Mouse (Mus musculus) thymus, postnatal 10 days (tissue): ENCODE data around the gene Kif19a.

Experiments
- DNase-seq, 2 experiments: peaks; one replicate each; pipeline ENCODE4 v3.0.0; 2021; ENCODE audit warnings: low spot score in 2 of 2

The Kif19a gene

DNA sequence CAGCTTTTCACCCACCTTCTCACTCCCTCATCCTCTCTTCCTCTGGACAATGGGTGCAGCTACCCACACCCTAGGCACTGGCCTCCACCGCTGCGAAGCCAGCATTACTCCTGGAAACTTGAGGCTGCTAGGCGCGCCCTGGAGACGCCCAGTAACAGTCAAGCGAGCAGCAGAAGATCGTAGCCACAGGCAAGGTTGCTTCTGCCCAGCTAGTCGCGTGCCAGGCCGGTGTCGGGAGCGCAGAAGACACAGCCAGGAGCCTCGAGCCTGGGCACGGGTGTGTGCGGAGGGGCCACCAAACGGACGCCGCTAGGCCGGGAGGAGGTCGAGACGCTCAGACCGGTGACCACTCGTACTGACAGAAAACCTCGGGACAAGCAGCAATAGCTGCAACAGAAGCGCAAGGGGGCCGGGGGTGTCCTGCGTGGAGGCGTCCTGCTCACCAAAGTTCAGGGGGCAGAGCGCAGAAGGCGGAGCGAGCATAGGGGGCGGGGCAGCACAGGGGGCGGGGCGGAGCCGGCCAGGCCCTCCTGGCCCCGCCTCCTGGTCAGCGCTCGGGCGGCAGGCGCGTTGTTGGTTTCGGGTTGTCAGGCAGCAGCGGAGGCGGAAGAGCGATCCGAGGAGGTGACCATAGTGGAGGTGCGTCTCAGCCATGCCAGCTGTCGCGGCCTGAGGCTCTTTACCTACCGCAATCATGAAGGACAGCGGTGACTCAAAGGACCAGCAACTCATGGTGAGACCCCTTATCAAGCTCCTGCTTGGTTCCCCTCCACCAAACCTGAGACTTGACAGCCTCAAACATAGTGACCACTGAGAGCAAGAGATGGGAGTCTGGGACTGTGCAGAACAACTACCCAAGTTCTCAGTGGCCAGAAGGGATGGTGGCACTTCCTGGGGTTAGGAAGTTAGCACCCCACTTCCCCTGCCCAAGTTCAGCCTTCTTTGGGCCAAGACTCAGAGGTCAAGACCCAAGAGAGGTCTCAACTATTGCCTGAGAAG, at the start of gene Kif19a:
Gene Kif19a (plus strand): TSS at position 569 of the 999 bp plus-strand sequence.
- peak in 1 of 2 experiments; percentile 9 for DNase-seq

DNA sequence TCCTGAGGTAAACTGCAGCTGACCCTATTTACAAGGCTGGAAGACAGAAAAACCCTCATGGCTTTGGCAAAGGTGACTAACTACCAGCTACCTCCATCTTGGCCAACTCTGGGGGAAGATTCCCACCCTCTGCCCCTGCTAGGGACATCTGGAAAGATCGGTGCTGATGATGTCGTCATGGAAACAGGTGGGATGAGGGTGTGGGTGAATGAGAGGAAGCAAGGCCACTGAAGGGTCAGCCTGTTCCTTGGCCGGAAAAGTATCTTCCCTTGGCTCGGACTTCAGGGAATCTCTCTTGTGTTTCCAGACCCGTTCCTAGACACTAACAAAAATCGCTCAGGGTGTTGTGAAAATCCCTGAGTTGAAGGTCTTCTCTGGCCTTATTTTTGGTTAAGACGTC, 49.7 kb upstream of the Kif19a start:
- no peak for DNase-seq

DNA sequence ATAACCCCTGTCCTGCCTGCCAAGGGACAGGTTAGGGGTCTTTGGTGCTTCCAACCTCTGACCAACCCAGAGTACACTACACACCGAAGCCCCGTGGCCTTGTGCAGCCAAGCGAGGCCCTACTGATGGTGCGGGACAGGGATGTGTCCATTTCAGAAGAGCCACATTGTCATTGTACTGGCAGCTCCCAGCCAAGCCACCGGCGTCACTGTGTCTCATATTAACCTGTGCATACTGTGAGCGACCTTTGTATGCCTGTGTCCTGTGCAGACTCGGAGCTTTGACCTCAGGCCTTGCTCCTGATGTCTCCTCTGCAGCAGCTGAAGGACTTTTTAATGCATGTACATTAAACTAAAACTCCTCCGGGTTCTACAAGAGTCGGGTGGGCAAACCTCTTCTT, 44.7 kb upstream of the Kif19a start:
- no peak for DNase-seq

DNA sequence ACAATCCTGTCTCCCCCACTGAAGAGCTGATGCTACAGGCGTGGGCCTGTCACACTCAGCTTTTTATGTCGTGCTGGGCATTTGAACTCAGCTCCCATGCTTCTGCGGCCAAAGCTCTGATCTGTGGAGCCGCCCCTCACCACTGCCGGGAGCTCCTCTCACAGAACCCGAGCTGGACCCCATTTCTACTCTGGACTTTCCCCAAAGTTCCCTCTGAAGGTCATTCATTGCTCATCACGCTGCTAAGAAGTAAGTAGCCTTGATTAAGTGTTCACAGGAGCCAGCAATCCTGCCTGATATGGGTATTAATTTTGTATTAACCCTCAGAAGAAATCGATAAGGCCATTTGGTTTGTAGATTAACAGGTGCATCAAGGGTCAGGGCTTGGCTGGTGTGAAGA, 42.8 kb upstream of the Kif19a start:
- no peak for DNase-seq

DNA sequence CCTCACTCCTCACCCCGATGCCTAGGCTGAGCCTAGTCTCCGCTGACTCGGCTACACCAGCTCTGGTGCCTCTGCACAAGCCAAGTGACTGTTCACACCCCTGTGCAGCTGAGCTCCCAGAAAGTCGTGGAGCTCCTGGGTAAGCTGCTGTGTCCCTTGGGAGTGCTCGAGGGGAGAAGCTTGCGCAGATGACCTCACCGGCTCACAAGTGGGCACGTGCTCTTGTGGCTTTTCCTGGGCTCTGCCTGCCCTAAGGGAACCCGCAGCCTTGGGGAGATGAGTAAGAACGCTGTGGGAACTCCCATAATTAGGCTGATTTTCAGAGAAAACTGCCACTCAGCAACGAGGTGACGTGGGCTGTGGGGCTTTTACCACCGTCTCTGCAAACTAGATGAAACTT, 42.2 kb upstream of the Kif19a start:
- no peak for DNase-seq

DNA sequence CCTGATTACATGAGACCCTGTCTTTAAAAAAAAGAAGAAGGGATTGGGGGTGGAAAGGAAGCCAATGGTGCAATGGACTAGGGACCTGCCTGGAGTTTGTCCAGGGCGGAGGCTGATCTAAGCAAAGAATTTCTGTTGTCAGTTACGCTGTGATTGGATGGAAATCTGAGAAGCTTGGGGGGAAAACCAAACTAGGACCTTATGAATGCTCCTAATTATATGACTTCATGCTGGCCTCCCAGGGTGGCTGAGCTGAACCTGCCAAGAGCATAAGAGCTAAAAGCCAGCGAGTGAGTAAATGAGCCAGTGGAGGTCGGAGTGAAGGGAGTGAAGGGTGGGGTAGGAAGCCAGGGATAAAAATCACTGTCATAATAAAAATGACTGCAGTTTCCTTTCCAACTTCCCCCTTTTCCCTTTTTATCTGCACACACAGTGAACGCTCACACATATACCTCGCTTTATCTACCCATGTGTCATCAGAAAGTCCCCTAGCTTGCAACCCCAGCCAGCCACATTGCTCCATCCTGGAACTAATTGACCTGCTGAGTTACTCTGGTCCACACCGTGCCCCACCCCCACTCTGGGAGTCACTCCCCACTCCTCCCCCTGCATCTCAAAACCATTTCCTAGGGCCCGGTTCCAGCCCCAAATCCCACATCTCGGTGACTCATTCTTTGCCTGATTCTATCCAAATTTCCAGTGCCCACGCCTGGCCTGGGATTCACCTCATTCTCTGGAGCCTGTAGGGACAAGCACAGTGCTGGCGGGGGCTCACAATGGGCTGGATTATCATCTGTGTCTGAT, 40.2 kb upstream of the Kif19a start:
- no peak for DNase-seq

DNA sequence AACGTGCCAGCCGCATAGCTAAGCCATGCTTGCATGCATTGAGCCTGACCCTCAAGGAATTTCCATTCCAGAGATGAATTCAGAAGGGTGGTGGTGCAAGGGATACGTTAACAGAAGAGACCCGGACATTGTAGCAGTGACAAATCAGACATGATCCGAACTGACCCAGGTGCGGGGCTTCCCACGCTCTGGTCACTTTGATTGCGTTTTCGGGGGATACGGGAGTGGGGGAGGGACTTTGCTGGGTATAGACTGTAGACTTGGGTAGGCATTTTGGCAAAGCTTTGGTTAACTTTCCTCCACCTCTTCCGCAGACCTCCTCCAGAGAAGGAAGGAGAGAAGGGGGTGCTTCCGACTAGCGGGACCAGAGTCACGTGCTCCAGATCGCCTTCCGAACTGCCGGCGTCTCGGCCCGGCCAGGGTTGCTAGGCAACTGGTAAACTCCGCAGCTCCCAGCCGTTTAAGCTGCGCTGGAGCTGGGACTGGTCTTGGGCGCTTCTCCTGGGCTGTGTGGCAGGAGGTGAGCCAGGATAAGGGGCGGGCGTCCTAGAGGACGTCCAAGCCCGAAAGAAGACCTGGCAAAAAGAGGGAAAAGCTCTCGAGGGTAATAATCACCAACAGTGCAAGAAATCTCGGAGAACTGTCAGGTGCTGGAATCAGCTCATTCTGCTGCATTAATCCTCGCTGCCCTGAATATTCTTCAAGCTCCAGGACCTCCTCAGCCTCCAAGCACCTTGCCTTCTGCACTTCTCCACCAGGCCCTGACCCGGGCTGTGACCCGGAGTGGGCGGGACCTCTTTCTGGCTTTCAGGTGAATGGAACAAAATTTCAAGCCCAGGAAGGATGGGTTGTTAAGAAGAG, 38.0 kb upstream of the Kif19a start, which contains the start of gene Dnaic2:
Gene Dnaic2 (plus strand): TSS at position 444 of the 861 bp plus-strand sequence.
- DNase-seq: no peak

DNA sequence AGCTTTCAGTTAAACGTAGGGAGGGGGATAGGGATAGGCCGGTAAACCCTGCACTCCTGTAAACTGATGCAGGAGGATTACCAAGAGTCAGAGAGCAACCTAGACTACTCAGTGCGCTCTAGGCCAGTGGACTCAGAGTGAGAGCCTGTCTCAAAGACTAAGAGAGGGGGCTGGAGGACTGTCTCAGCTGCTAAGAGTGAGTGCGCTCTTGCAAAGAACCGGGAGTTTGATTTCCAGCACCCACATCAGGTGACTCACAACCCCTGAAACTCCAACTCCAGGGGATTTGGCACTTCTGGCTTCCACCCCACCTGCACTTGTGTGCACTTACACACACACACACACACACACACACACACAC, 37.4 kb upstream of the Kif19a start:
- DNase-seq: no peak

DNA sequence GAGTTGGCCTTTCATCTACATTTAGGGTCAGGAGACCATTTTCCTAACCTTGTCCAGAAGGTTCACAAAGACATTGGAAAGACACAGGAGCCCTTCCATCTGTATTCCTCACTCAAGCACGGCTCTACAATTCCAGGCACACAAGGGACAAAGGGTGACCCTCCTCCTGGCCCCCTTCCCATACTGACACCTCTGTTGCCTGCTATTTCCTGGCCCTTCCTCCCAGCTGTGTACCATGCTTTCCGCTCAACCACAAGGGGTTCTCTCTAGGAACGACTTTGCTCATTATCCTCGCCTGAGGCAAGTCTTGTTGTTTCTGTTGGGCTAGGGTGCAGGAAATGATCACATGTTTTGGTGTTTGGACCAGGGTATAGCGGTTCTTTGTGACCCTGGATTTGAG, 36.9 kb upstream of the Kif19a start:
- no peak for DNase-seq

DNA sequence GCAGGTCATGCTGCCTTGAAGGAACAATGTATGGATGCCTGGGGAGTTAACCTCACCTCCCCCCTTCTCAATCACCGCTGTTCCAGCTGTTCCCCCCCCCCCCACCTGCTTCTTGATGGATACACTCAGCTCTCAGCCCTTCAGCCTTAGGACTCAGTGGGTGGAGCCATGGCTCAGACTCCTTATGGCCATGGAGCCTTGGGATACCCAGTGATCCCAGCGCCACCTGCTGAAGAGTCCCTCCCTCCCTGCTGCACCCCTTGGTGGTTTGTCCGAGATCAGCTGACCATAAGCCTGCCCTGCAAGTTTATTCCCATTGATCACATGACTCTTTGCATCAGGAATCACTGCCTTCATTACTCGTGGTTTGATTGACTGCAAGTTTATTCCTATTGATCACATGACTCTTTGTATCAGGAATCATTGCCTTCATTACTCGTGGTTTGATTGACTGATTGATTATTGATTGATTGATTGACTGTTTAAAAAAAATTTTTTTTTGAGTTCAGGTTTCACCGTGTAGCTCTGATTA, 35.3 kb upstream of the Kif19a start:
- DNase-seq: no peak

DNA sequence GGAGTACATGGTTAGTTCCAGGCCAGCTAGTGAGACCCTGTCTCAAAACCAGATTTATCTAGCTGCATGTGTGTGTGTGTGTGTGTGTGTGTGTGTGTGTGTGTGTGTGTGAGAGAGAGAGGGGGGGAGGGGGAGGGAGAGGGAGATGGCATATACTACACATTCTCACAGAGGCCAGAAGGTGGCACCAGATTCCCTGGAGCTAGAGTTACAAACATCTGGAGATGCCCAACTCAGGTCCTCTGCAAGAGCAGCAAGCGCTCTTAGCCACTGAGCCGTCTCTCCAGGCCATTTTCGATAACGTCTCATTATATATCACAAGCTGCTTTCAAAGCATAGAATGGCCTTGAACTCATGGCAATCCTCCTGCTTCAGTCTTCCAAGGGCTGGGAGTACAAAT, 33.5 kb upstream of the Kif19a start:
- DNase-seq: no peak

DNA sequence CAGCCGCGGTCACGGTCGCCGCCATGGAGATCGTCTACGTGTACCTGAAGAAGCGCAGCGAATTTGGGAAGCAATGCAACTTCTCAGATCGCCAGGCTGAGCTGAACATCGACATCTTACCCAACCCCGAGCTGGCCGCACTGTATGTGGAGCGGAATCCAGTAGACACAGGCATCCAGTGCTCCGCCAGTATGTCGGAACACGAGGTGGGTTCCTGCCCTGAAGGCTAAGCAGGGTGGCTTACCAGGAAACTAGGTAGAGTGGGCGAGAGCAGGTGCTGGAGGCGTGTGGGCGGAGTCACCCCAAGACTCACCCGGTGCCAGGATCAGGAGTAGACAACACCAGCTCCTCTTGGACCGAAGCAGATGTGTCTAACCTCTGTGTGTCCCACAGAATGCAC, 32.3 kb upstream of the Kif19a start:
- DNase-seq: no peak

DNA sequence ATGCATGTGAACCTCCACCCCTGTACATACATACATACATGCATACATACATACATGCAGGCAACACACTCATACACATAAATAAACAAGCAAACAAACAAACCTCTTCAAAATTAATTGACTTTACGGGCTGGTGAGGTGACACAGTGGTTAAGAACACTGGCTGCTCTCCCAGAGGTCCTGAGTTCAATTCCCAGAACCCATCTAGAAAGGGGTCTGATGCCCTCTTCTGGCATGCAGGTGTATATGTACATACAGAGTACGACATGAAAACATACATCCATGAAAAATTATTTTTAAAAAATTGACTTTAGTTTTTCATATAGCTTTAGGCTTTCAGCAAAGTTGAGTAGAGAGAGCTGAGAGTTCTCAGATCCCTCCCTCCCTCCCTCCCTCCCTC, 29.1 kb upstream of the Kif19a start:
- no peak for DNase-seq

DNA sequence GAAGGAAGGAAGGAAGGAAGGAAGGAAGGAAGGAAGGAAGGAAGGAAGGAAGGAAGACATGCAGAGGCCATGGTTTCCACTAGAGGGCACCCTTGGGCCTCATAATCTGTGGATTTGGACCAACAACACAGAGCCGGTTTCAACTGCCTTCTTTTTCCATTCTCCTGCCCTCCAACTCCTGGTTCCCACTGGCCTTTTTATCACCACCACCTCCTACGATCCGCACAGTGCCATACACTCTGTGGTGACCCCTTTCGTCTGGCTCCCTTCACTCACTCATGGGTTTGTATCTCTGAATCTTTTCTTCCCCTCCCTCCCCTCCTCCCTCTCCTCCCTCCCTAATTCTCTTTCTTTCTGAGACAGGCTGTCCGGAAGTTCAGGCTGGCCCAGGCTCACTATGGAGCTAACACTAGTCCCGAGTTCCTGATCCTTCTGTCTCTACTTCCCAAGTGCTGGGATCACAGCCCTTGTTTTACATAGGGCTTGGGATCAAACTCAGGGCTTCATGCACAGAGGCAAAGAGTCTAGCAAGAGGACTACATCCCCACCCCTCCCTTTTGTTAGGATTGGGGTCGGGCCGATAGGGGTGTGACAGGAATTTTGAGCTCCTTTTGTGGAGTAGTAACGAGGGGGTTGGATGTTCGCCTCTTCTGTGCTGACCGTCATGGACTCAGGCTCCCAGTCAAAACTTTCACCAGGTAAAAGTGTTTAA, 28.1 kb upstream of the Kif19a start:
- peak in 1 of 2 experiments; percentile 20 for DNase-seq

DNA sequence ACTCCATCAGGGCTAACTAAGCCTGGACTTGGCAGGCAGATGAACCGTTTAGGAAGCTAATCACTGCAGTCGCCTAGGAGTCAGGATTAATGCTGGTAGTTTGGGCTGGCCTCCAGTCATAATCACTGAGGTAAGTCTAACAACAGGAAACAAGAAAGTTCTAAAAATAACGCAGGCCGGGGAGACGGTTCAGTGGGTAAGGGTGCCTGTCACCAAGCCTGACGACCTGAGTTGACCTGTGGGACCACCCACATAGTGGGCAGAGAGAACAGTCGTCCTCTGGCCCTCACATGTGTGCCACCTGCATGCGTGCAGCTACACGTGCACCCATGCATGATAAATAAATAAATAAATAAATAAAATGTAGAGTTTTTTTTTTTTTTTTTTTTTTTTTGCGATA, 24.6 kb upstream of the Kif19a start:
- DNase-seq: no peak

DNA sequence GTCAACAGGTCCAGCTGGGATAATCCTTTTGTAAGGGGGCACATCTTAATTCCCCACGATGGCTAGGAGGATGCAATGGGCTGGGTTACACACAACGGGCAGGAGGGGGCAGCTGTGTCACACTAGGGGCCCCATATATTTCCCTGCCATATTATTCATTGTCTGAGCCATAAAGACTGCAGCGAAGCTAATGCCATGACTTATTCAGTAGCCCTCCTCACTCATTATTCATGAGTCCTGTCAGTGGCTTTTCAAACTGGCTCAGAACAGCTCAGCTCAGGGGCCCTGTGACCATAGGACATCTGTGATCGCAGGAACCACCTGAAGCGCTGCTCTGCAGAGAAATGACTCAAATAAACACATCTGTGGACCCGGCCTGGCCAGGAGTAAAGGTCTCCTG, 23.7 kb upstream of the Kif19a start:
- no peak for DNase-seq

DNA sequence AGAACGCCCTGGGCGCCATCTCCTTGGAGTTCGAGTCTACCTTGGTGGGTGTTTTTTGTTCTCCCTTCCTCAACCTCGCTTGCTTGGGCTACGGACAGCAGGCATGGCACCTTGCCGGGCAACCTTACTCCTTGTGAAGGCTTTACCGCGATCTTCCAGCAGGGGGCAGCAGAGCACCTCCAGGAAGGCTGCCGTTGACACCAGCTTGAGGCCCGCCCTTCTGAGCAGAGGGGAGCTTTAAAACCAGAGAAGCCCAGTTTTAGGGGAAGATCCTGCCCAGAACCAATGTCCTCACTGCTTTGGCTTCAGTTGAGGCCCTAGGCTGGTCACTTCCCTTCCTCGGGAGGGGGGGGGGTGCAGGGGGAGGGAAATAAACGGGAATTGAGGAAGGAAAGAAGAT, 20.1 kb upstream of the Kif19a start:
- DNase-seq: peak; percentile 59 to 91

DNA sequence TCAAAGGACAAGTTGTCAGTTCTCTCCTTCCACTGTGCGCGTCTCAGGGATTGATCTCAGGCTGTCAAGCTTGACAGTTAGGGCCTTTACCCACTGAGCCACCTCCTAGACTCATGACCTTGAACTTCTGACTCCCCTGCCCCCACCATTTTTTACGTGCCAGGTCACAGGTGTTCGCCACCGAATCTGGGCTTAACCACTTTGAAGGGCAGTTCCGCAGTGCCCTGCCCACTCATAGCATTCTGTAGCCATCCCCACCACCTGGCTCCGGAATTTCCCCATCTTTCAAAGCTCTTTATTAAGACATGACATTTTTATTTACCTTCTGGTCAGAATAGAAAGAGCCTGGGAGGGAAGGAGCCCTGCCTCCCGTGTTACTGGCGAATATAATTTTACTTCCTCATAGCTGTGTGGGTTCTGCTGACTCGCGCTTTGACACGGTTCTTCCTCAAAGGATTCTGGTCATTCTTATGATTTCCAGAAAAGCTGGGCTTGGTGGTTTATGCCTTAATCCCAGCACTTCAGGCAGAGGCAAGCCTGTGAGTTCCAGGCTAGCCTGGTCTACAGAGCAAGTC, 17.5 kb upstream of the Kif19a start:
- no peak for DNase-seq

DNA sequence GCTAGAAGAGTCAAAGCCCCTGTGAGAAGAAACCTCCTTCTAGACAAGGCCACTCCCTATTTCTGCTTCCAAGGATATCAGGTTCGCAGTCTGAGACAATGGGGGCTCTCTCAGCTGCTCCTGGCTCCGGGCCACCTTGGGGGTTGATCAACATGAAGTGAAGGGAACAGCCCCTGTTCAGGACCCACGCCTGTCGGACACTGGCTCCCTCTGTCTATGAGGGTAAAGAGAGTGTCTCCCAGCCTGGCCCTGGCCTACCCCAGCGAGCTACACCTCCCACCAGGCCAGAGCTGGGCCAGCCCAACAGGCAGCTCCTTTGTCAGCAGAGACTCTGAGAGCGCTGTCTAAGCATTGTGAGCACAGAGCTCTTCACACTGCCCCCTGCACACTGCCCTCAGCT, 4.7 kb downstream of the Kif19a start:
- no peak for DNase-seq

DNA sequence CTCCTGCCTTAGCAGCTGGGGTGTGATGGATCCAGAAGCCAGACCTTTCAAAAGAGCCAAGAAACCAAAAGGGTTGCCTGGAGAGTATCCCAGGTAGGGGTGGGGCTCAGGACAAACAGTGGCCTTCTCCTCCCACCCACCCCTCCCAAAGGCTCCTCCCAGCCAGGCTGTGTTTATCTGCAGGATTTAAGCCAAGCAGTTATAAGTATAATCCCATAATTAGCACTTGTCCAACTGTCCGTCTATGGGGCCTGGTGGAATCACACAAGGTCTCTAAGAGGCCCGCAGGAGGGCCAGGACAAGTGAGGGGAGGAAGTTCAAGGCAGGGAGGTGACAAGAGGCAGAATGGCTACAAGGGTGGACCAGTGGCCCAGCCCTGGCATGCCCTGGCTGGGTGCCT, 6.7 kb downstream of the Kif19a start:
- no peak for DNase-seq

DNA sequence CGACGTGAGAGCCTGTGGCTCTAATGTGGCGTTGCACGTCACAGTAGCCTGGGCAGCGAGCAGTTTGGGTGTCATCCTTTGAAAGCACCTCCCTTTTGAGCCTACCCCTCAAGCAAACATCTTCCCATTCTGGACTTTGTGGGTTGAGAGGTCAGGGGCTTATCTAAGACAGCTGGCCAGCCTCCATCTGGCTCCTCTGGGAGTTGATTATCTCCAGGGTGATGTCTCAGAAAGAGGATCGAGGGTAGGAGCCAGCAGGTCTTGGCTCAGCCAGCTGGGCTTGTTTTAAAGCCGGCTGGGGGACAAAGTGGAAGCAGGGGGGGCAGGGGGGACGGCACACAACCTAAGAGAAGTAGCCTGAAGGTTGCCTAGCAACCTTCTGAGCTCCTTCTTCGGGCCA, 14.9 kb downstream of the Kif19a start:
- DNase-seq: no peak
